Mouse (Mus musculus): ENCODE data around the gene Nrgn.

DNA sequence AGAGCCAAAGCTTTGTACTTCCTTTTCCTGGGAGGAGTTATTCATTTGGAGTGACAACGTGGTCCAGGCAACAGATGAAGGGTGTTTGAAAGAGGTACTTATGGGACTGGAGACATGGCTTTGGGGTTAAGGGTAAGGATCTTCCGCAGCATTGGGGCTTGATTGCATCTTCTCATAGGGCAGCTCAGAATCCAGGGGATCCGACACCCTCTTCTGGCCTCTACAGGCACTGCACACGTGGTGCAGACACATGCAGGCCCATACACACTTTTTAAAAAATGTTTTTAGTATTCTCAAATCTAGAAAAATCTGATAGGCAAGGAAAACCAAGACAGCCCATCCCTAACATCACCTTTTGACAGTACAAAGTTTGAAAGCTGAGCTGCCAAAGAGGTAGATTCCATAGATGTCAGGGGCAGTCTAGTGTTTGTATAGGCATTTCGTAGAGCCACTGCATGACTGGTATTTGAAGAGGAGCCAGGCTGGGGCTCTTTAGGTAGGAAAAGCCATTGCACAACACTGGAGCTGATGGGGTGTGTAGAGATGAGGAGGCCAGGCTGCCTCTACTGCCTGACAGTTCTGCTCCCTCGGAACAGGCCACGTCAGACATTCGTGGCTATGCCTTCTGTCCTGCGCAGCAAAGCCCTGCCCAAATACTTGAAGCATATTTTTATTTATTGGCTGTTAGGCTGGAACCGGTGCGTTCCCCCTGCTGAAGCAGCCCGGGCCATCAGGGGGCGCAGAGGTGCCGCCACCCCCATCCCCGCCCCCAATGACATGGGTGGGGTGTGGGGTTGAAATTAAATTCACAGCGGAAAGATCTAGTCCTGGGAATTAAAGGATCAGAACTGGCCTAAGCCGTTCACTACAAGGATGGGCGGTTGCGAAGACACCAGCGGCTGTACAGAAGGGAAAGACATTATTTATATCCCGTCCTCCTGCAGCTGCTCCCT, 26.0 kb downstream of the Nrgn start:
- TF ChIP-seq CTCF (IDR thresholded peaks at IDR 0.05; ENCODE audit: low read depth, low read length) (no peak), POLR2AphosphoS5 (IDR thresholded peaks at IDR 0.05; ENCODE audit: insufficient replicate concordance, low read depth, low read length) (no peak), TAL1 (conservative IDR thresholded peaks at IDR 0.05; ENCODE audit: low read depth, low read length) (no peak), GATA1 (IDR thresholded peaks at IDR 0.05; ENCODE audit: borderline replicate concordance, low read length) (no peak)
